Mouse (Mus musculus) spleen, postnatal 4 days (tissue): ENCODE measurements around the gene Ankef1.

Experiments used
- DNase-seq, 2 experiments: peaks; one replicate each; pipeline ENCODE4 v3.0.0; 2022; ENCODE audit warnings: low spot score in 2 of 2

Gene Ankef1

GRCm38 (mm10) chr2:136501651-136502050 lies at the start of gene Ankef1:
Gene Ankef1 (plus strand): TSS chr2:136501910.
- DNase-seq, result no peak

GRCm38 (mm10) chr2:136456468-136456867 lies 45.2 kb upstream of the Ankef1 start:
- no peak for DNase-seq

GRCm38 (mm10) chr2:136456875-136457274 lies 44.8 kb upstream of the Ankef1 start:
- no peak for DNase-seq

DNA sequence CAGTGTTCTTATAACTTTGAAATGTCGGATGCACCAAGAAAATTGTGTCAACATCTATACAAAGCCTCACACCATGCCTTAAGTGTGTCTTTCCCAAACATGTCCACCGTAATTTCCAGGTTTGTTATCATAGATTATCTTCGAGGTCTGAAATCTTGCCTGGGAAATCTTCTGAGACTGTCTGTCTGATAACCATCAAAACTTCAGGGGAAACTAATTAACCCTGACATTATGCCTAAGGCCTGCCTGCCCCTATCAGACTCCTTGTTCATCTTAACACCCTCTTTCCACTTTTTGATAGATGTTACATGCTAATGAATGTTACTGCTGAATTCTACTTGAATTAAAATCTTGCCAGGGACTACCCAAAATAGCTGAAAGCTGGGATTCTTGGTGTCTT lies 24.1 kb upstream of the Ankef1 start:
- DNase-seq, result no peak

DNA sequence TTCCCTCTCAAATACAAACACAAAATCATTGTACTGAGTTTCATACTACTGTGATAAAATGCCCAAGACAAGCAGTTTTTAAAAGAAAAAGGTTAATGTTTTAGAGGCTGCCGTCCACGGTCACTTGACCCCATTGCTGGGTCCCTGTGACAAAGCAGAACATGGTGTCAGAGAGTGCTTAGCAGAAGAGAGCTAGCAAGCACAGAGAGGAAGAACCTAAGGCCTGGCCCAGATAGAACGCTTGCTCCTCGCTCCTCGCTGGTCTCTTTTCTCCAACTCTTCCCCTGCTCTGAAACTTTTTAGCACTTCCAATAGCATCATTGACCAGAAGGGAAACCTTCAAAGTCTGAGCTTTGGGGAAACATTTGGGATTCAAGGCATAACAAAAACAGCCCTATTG lies 19.4 kb upstream of the Ankef1 start:
- no peak for DNase-seq

DNA sequence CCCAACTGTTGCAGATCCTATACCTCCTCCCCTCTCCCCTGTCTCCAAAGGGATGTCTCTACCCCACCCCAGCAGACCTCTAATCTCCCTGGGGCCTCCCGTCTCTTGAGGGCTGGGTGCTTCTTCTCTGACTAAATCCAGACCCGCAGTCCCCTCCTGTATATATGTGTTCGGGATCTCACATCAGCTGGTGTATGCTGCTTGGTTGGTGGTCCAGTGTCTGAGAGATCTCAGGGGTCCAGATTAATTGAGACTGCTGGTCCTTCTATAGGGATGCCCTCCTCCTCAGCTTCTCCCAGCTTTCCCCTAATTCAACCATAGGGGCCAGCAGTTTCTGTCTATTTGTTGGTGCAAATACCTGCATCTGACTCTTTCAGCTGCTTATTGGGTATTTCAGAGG lies 18.7 kb upstream of the Ankef1 start:
- no peak for DNase-seq

GRCm38 (mm10) chr2:136484955-136485354 lies 16.8 kb upstream of the Ankef1 start:
- DNase-seq, result no peak

DNA sequence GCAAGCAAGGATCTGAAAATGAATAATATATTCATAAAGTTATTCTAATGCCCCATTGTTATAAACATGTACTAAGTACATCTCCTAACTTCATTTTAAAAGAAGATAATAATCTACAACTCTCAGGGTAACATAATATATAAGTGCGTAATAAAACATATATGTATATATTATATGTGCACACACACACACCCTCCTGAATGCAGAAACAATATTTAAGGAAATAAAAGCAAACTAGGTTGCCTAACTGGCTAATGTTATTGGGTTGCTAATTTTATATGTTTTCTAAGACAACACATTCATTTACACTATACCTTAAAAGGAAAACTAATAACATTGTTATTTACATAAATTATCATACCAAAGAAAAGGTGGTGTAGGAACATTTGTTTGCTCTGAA lies 16.3 kb upstream of the Ankef1 start:
- no peak for DNase-seq

DNA sequence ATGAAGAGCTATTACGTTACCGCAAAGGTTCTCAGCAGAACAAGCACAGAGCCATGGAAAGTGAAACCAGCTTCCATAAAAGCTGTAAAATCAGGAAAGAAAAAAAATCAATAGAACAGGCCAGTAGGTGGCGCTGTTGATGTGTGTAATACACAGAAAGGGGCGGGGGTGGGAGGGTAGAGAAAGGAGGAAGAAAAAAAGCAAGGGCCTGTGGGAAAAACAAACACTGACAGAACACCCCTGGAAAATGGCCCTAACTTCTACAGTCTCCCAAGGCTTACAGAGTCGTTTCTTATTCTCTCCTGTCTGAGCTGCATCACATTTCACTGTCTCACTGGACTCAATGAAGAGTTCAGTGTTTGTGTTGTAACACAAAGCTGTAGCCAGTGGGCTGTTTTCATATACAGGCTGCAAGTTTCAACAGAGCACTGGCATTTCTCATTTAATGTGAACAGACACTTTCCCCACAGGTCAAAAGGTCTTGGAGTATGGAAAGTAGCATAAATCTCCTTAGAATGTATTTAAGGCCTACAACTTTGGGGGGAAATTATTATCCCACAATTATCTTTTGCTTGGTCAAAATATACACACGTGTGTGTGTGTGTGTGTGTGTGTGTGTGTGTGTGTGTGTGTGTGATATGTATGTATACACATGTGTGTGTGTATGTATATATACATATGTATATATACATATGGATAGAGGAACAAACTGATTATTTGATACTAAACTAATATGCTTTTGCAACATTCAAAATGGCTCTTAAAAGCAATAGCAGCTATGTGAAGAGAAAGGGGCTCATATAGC lies 15.7 kb upstream of the Ankef1 start:
- no peak for DNase-seq

- no peak for DNase-seq
These were observed 14.7 kb upstream of the Ankef1 start for GRCm38 (mm10) chr2:136486986-136487385.

- DNase-seq, result no peak
These were observed 9.4 kb downstream of the Ankef1 start for GRCm38 (mm10) chr2:136511073-136511472.

DNA sequence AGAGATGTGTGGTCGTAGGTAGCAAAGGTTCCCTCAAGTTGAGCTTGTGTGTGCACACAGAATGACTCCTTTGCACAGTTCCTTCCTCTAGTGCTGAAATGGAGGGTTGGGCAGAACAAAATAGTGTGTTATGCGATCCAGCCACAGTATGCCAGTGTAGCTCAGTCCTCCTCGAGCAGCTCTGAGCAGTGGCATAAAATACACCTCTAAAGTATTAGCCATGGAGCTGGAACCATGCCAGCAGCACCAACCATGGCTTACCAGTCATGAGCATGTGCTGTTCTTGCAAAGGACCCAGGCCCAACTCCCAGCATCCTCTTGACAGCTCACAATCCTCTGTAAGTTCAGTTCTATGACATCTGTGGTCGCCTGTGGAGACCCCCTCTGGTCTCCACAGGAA lies 10.0 kb downstream of the Ankef1 start:
- DNase-seq, result no peak

GRCm38 (mm10) chr2:136512802-136513201 lies 11.1 kb downstream of the Ankef1 start:
- DNase-seq, result no peak

DNA sequence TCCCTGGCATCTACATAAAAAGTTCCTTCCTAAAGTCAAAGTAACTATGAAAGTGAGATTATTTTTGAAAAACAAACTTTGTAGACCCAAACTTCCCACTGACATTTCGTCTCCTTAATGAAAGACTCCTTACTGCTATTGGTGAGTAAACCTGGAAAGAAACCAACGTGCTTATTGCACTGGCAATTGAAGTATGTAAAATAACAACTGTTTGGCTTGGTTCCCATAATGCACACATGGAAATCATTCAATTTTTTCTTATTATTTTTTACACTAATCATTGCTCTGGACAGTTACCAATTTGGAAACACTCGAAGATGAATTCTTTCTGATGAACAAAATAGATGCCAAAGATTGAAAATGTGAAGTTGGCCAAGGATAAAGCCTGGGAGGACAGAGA lies 12.1 kb downstream of the Ankef1 start:
- DNase-seq, result no peak

- DNase-seq, result no peak
These were observed 13.8 kb downstream of the Ankef1 start for GRCm38 (mm10) chr2:136515501-136515900.

GRCm38 (mm10) chr2:136528937-136529336 lies 27.2 kb downstream of the Ankef1 start:
- DNase-seq, result no peak

DNA sequence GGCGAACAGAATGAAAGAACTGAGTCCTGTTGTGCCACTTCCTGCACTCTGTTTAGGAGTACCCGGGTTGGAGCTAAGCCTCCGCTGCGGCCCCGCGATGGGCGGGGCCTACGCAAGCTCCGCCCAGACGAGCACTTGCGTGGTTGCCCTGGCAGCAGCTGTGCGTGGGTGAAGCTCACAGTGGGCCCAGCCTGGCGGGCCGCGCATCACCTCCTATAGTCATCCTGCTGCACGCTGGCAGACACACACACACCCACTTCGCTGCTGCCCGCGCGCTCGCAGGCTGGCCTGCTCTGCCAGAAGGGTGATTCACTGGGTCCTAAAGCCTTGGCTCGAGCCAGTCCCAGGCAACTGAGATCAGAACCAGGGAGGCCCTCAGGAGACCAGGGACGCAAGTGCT lies 30.3 kb downstream of the Ankef1 start:
- DNase-seq, result peak; percentile 28 to 63

- DNase-seq, result no peak
These were observed 56.3 kb downstream of the Ankef1 start for GRCm38 (mm10) chr2:136558020-136558419.

DNA sequence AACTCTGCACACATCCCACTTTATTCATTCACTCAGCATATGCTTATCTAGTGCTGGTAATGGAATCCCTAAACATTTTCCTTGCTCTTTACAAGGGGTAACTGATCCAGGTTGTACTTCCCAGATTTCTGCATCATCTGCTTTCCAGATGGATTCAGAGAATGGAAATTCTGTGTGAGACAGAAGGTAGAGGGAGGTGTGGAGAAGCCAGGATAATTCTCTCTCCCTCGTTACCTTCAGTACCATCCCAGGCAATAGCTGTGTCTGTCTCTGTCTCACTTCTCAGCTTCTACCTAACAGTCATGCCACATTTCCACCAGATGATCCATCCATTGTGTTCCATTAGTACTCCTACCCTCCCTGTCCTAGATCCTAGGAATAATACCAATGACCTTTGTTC lies 60.6 kb downstream of the Ankef1 start:
- no peak for DNase-seq

GRCm38 (mm10) chr2:136570856-136571255 lies 69.1 kb downstream of the Ankef1 start:
- DNase-seq, result no peak

GRCm38 (mm10) chr2:136582762-136583161 lies 81.1 kb downstream of the Ankef1 start:
- no peak for DNase-seq

- no peak for DNase-seq
These were observed 87.1 kb downstream of the Ankef1 start for GRCm38 (mm10) chr2:136588811-136589210.

GRCm38 (mm10) chr2:136596451-136596850 lies 94.7 kb downstream of the Ankef1 start:
- DNase-seq, result no peak

DNA sequence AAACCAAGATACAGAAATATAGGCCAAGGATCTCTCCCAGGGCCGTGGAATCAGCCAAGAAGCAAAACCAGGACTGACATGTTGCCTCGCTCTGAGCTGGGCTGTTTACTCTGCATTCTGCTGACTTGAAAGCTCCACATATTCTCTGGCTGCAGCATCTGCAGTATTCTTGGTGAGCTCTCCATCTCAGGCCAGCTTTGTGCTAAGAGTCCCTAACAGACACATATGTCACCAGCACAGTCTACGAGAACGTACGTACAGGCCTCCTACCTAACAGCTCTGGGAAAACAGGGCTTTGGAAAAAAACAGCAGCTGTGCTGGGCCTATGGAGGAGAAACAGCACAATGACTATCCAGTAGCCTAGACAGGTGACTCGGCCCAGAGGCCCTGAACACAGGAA lies 97.0 kb downstream of the Ankef1 start:
- no peak for DNase-seq
